Mouse (Mus musculus) MEL (cell line): Measurements from ENCODE around the gene Zfp768. TPM values are rescaled to one million over a fixed set of nuclear protein-coding genes. Genes with fewer than 3 reads are reported as not detected.

ENCODE experiments used
- DNase-seq: peaks from one replicate; pipeline ENCODE4 v3.0.0; 2011; ENCODE audit warnings: low read depth, low spot score
- H3K27ac ChIP-seq: 2 replicates; pipeline ENCODE4 v1.5.1; 2012; ENCODE audit warnings: low read depth, mild to moderate bottlenecking, control low read depth, low read length, moderate library complexity; ENCODE audit not compliant: control insufficient read depth
- H3K27me3 ChIP-seq, 2 experiments: fragments of 150-350 bp in 1 of 2; sonication (generic) in 1 of 2; 2 replicates each; pipeline ENCODE4 v1.6.1; 2012; ENCODE audit warnings: low read length in 2 of 2, mild to moderate bottlenecking in 2 of 2, improper control_type of control experiment in 1 of 2, moderate library complexity in 1 of 2; ENCODE audit not compliant: insufficient read depth in 2 of 2, control insufficient read depth in 1 of 2
- H3K36me3 ChIP-seq, 2 experiments: 2 replicates each; pipeline ENCODE4 v1.6.1; 2012 to 2014; ENCODE audit warnings: low read length in 2 of 2, improper control_type of control experiment in 1 of 2, inconsistent platforms in 1 of 2, mild to moderate bottlenecking in 1 of 2; ENCODE audit not compliant: insufficient read depth in 2 of 2, control insufficient read depth in 1 of 2
- H3K4me1 ChIP-seq, 2 experiments: fragments of 150-350 bp in 1 of 2; sonication (generic) in 1 of 2; 2 replicates each; pipeline ENCODE4 v1.6.1; 2012; ENCODE audit warnings: low read length in 2 of 2, improper control_type of control experiment in 1 of 2, mild to moderate bottlenecking in 1 of 2; ENCODE audit not compliant: insufficient read depth in 2 of 2, control insufficient read depth in 1 of 2
- H3K4me3 ChIP-seq, 2 experiments: fragments of 150-350 bp in 1 of 2; sonication (generic) in 1 of 2; 2 replicates each; pipeline ENCODE4 v1.5.1; 2012; ENCODE audit warnings: low read depth in 2 of 2, low read length in 2 of 2, mild to moderate bottlenecking in 2 of 2, moderate library complexity in 2 of 2, control low read depth in 1 of 2, improper control_type of control experiment in 1 of 2; ENCODE audit not compliant: control insufficient read depth in 1 of 2, insufficient read depth in 1 of 2
- H3K79me2 ChIP-seq: 2 replicates; pipeline ENCODE4 v1.6.1; 2012; ENCODE audit warnings: mild to moderate bottlenecking, low read length, moderate library complexity; ENCODE audit not compliant: control insufficient read depth, poor library complexity, insufficient read depth
- H3K9ac ChIP-seq: 2 replicates; pipeline ENCODE4 v1.6.1; 2012; ENCODE audit warnings: low read depth, mild to moderate bottlenecking, control low read depth, low read length, moderate library complexity; ENCODE audit not compliant: control insufficient read depth, poor library complexity, severe bottlenecking
- H3K9me3 ChIP-seq: fragments of 150-350 bp; sonication (generic); replicated peaks from 2 replicates; pipeline ENCODE4 v1.6.1; 2012; ENCODE audit warnings: mild to moderate bottlenecking, low read length, improper control_type of control experiment, moderate library complexity; ENCODE audit not compliant: insufficient read depth
- CTCF ChIP-seq, 3 experiments: IDR thresholded peaks in 2 of 3; conservative IDR thresholded peaks in 1 of 3; 2 replicates each; pipeline ENCODE4 v1.5.1; 2011 to 2012; ENCODE audit warnings: low read length in 3 of 3, low read depth in 2 of 3, mild to moderate bottlenecking in 2 of 3, improper control_type of control experiment in 1 of 3, inconsistent platforms in 1 of 3, mixed read lengths in 1 of 3, moderate library complexity in 1 of 3; ENCODE audit not compliant: control insufficient read depth in 1 of 3, insufficient read depth in 1 of 3, poor library complexity in 1 of 3, severe bottlenecking in 1 of 3
- E2F4 ChIP-seq: IDR thresholded peaks from 2 replicates; pipeline ENCODE4 v1.6.1; 2011; ENCODE audit warnings: low read depth, low read length, improper control_type of control experiment, borderline replicate concordance
- EP300 ChIP-seq, 2 experiments: IDR thresholded peaks; 2 replicates each; pipeline ENCODE4 v1.6.1; 2011; ENCODE audit warnings: improper control_type of control experiment in 2 of 2, low read length in 2 of 2, low read depth in 1 of 2, mild to moderate bottlenecking in 1 of 2
- KAT2A ChIP-seq: conservative IDR thresholded peaks from 2 replicates; pipeline ENCODE4 v1.6.1; 2012; ENCODE audit warnings: low read depth, low read length, improper control_type of control experiment, inconsistent platforms
- MAFK ChIP-seq: IDR thresholded peaks from 2 replicates; pipeline ENCODE4 v1.6.1; 2011; ENCODE audit warnings: low read depth, mild to moderate bottlenecking, low read length, improper control_type of control experiment, borderline replicate concordance
- MAX ChIP-seq: IDR thresholded peaks from 2 replicates; pipeline ENCODE4 v1.6.1; 2011; ENCODE audit warnings: low read length, improper control_type of control experiment
- MXI1 ChIP-seq: IDR thresholded peaks from 2 replicates; pipeline ENCODE4 v1.6.1; 2011; ENCODE audit warnings: mild to moderate bottlenecking, low read depth, low read length, improper control_type of control experiment
- MYB ChIP-seq: IDR thresholded peaks from 2 replicates; pipeline ENCODE4 v1.6.1; 2011; ENCODE audit warnings: mild to moderate bottlenecking, low read depth, low read length, improper control_type of control experiment
- MYC ChIP-seq: IDR thresholded peaks from 2 replicates; pipeline ENCODE4 v1.6.1; 2011; ENCODE audit warnings: low read depth, mild to moderate bottlenecking, low read length, improper control_type of control experiment, moderate library complexity
- POLR2A ChIP-seq, 2 experiments: IDR thresholded peaks; 2 replicates each; pipeline ENCODE4 v1.6.1; 2011 to 2012; ENCODE audit warnings: low read length in 2 of 2, mild to moderate bottlenecking in 2 of 2, control low read depth in 1 of 2, improper control_type of control experiment in 1 of 2, low read depth in 1 of 2, moderate library complexity in 1 of 2; ENCODE audit not compliant: control insufficient read depth in 1 of 2, insufficient read depth in 1 of 2, poor library complexity in 1 of 2
- POLR2AphosphoS5 ChIP-seq: IDR thresholded peaks from 2 replicates; pipeline ENCODE4 v1.6.1; 2012; ENCODE audit warnings: low read depth, borderline replicate concordance, mild to moderate bottlenecking, inconsistent platforms, low read length, moderate library complexity, mixed read lengths
- RAD21 ChIP-seq: IDR thresholded peaks from 2 replicates; pipeline ENCODE4 v1.6.1; 2011; ENCODE audit warnings: mild to moderate bottlenecking, low read depth, low read length, improper control_type of control experiment
- SIN3A ChIP-seq: IDR thresholded peaks from 2 replicates; pipeline ENCODE4 v1.6.1; 2012; ENCODE audit warnings: low read length, improper control_type of control experiment, inconsistent platforms
- SMC3 ChIP-seq: IDR thresholded peaks from 2 replicates; pipeline ENCODE4 v1.6.1; 2011; ENCODE audit warnings: low read depth, low read length, improper control_type of control experiment
- ZC3H11A ChIP-seq: IDR thresholded peaks from 2 replicates; pipeline ENCODE4 v1.6.1; 2012; ENCODE audit warnings: low read depth, mild to moderate bottlenecking, inconsistent platforms, low read length, improper control_type of control experiment
- ZMIZ1 ChIP-seq: IDR thresholded peaks from 2 replicates; pipeline ENCODE4 v1.6.1; 2012; ENCODE audit warnings: low read depth, mild to moderate bottlenecking, inconsistent platforms, low read length, improper control_type of control experiment, moderate library complexity
- polyA plus RNA-seq, 2 experiments: library from polyadenylated mRNA; stranded (reverse) in 1 of 2; unstranded in 1 of 2; fragments of >175 nt in 1 of 2; fragments of >200 nt in 1 of 2; gene quantifications; 2 replicates each; pipeline versions ENCODE4 v1.2.1 to v1.2.4; 2012; ENCODE audit warnings: low replicate concordance in 2 of 2, low read depth in 1 of 2; ENCODE audit not compliant: insufficient read length in 2 of 2, insufficient read depth in 1 of 2, missing spikeins in 1 of 2
- total RNA-seq: library from RNA; depleted of rRNA; stranded (reverse); fragments of 300-350 nt; gene quantifications from 2 replicates; pipeline ENCODE4 v1.2.3, GENCODE M21; 2012

Zfp768 gene
- total and polyA plus RNA-seq, 3 experiments: 5.4 to 12.0 TPM; not detected in 1

- no peak overlapping the region for H3K4me3 ChIP-seq
- no peaks in the 10 kb centered on the region for H3K4me1 ChIP-seq
- no peaks in the 10 kb centered on the region for H3K9me3 ChIP-seq
- no peaks in the 10 kb centered on the region for H3K79me2 ChIP-seq
- H3K9ac ChIP-seq: no peak overlapping the region
- no peaks in the 10 kb centered on the region for H3K36me3 ChIP-seq
- no peak overlapping the region for H3K27ac ChIP-seq
- DNase-seq: no peak
- no peaks in the 10 kb centered on the region for H3K27me3 ChIP-seq
- TF ChIP-seq POLR2AphosphoS5 (no peak), MAFK (no peak), MYB (no peak), SMC3 (no peak), MXI1 (no peak), ZMIZ1 (no peak), RAD21 (no peak), MAX (no peak)
Measured at GRCm38 (mm10) chr7:127313912-127314311, 31.5 kb downstream of the Zfp768 start.

GRCm38 (mm10) chr7:127309951-127310350 lies 35.4 kb downstream of the Zfp768 start:
- no peak overlapping the region for H3K9ac ChIP-seq
- TF ChIP-seq SIN3A: no peak
- H3K27me3 ChIP-seq: no peaks in the 10 kb centered on the region
- H3K9me3 ChIP-seq: no peaks in the 10 kb centered on the region
- no peaks in the 10 kb centered on the region for H3K79me2 ChIP-seq
- no peak overlapping the region for H3K4me3 ChIP-seq
- H3K27ac ChIP-seq: no peak overlapping the region
- DNase-seq: no peak
- H3K36me3 ChIP-seq: no peaks in the 10 kb centered on the region
- H3K4me1 ChIP-seq: no peaks in the 10 kb centered on the region

GRCm38 (mm10) chr7:127308887-127309286 lies 36.5 kb downstream of the Zfp768 start:
- peak; percentile 70 for DNase-seq
- H3K4me1 ChIP-seq: no peaks in the 10 kb centered on the region
- H3K27ac ChIP-seq: no peak overlapping the region
- no peaks in the 10 kb centered on the region for H3K36me3 ChIP-seq
- no peaks in the 10 kb centered on the region for H3K27me3 ChIP-seq
- no peak overlapping the region for H3K4me3 ChIP-seq
- H3K79me2 ChIP-seq: no peaks in the 10 kb centered on the region
- no peaks in the 10 kb centered on the region for H3K9me3 ChIP-seq
- H3K9ac ChIP-seq: no peak overlapping the region
- peak; percentile 71 for TF ChIP-seq ZC3H11A
- no peak for TF ChIP-seq E2F4
- TF ChIP-seq MYC: peak; percentile 63; the same call in 1 of the 2 replicates
- peak; percentile 94 for TF ChIP-seq RAD21
- TF ChIP-seq KAT2A: no peak
- no peak for TF ChIP-seq EP300 (IDR thresholded peaks at IDR 0.05; ENCODE audit: low read depth in 1 of 2, low read length in 2 of 2)
- TF ChIP-seq SIN3A: 0 out of 2 replicates have a peak, but pooled peaks have one; percentile 35
- peak; percentile 81 for TF ChIP-seq SMC3
- TF ChIP-seq POLR2A (IDR thresholded peaks at IDR 0.05; ENCODE audit: control insufficient read depth in 1 of 2, insufficient read depth in 1 of 2, low read depth in 1 of 2, low read length in 2 of 2, poor library complexity in 1 of 2): no peak
- TF ChIP-seq CTCF (IDR thresholded peaks at IDR 0.05 in 2 of 3, conservative IDR thresholded peaks at IDR 0.05 in 1 of 3; ENCODE audit: control insufficient read depth in 1 of 3, insufficient read depth in 1 of 3, low read depth in 2 of 3, low read length in 3 of 3, poor library complexity in 1 of 3, severe bottlenecking in 1 of 3): peak; percentile 43 to 84 (median 78)
